Mouse (Mus musculus) right cerebral cortex, adult 18-20 months (tissue): Measurements from ENCODE around the gene Mrpl55.
"Not testable (repeated sequence)": the region's sequence is repeated elsewhere in the genome, so short reads cannot be mapped to it uniquely, and the experiment has no call there.

ENCODE experiments used
- DNase-seq: peaks from one replicate; pipeline ENCODE4 v3.0.0; 2022; ENCODE audit warnings: mixed read lengths

Mrpl55 gene

GRCm38 (mm10) chr11:59192059-59192386, 10.3 kb upstream of the Mrpl55 start, which contains the start of gene Guk1:
Gene Guk1, minus strand, starts transcription at chr11:59192212.
- no peak for DNase-seq

- no peak for DNase-seq
Observed at GRCm38 (mm10) chr11:59196230-59196629, 6.1 kb upstream of the Mrpl55 start.

GRCm38 (mm10) chr11:59201216-59202002, 877 bp upstream of the Mrpl55 start:
- DNase-seq: no peak

- DNase-seq: peak; percentile 95
Observed at GRCm38 (mm10) chr11:59208153-59208831, 6.0 kb downstream of the Mrpl55 start, which contains the start of gene 2310033P09Rik. Gene 2310033P09Rik, plus strand, starts transcription at chr11:59208321.

- DNase-seq: peak; percentile 54
Observed at GRCm38 (mm10) chr11:59209003-59209441, 6.7 kb downstream of the Mrpl55 start.

- DNase-seq: no peak
Observed at GRCm38 (mm10) chr11:59209580-59209979, 7.3 kb downstream of the Mrpl55 start.

- DNase-seq: no peak
Observed at GRCm38 (mm10) chr11:59210020-59210419, 7.7 kb downstream of the Mrpl55 start.

GRCm38 (mm10) chr11:59211561-59211960, 9.3 kb downstream of the Mrpl55 start:
- DNase-seq: not testable (repeated sequence)

GRCm38 (mm10) chr11:59212320-59212719, 10.0 kb downstream of the Mrpl55 start:
- not testable (repeated sequence) for DNase-seq

- DNase-seq: no peak
Observed at GRCm38 (mm10) chr11:59212892-59213494, 10.7 kb downstream of the Mrpl55 start.

- DNase-seq: peak; percentile 68
Observed at GRCm38 (mm10) chr11:59216955-59217354, 14.7 kb downstream of the Mrpl55 start.

- DNase-seq: no peak
Observed at GRCm38 (mm10) chr11:59218389-59218998, 16.2 kb downstream of the Mrpl55 start.

GRCm38 (mm10) chr11:59219064-59219463, 16.8 kb downstream of the Mrpl55 start:
- no peak for DNase-seq

GRCm38 (mm10) chr11:59221604-59222003, 19.3 kb downstream of the Mrpl55 start:
- no peak for DNase-seq

GRCm38 (mm10) chr11:59222306-59222705, 20.0 kb downstream of the Mrpl55 start:
- no peak for DNase-seq

GRCm38 (mm10) chr11:59224025-59224424, 21.7 kb downstream of the Mrpl55 start:
- no peak for DNase-seq

GRCm38 (mm10) chr11:59224470-59224869, 22.2 kb downstream of the Mrpl55 start:
- no peak for DNase-seq

GRCm38 (mm10) chr11:59225167-59225566, 22.9 kb downstream of the Mrpl55 start:
- no peak for DNase-seq

GRCm38 (mm10) chr11:59226251-59226650, 24.0 kb downstream of the Mrpl55 start:
- no peak for DNase-seq

GRCm38 (mm10) chr11:59226787-59227603, 24.7 kb downstream of the Mrpl55 start:
- DNase-seq: no peak

- DNase-seq: no peak
Observed at GRCm38 (mm10) chr11:59227604-59228121, 25.4 kb downstream of the Mrpl55 start.
